Mouse (Mus musculus): ENCODE data around the gene Cyfip1. TPM values are rescaled to one million over a fixed set of nuclear protein-coding genes. Genes with fewer than 3 reads are reported as not detected.
A peak's percentile ranks its signal among the peaks of the same experiment; 100 is the strongest.

The Cyfip1 gene
- polyA plus RNA-seq, 1 experiment from 2014 or later: 83.7 TPM

GRCm38 (mm10) chr7:55846606-55847312, 5.2 kb downstream of the Cyfip1 start:
- H3K4me2 ChIP-seq (replicated peaks): no peak overlapping the region
- H3K36me3 ChIP-seq: no peaks in the 10 kb centered on the region
- no peaks in the 10 kb centered on the region for H3K27me3 ChIP-seq
- 74% methylated on average over 9 of the region's 9 CpGs for WGBS
- H3K9me3 ChIP-seq (replicated peaks): no peaks in the 10 kb centered on the region
- no peak overlapping the region for H3K4me3 ChIP-seq
- no peak for ATAC-seq (ENCODE audit: low FRiP score)
- no peak overlapping the region for H3K27ac ChIP-seq
- no peak overlapping the region for H3K9ac ChIP-seq
- peaks cover 21% of the 10 kb centered on the region for H3K4me1 ChIP-seq

GRCm38 (mm10) chr7:55849948-55850571, 8.5 kb downstream of the Cyfip1 start:
- Histone ChIP-seq H3K27ac (peak overlapping the region; percentile 62), H3K9ac (0 out of 2 replicates have a peak overlapping the region, but pooled peaks have one; percentile 18), H3K4me3 (no peak overlapping the region), H3K4me1 (peaks cover 21% of the 10 kb centered on the region), H3K4me2 (replicated peaks) (peak overlapping the region; percentile 35), H3K27me3 (no peaks in the 10 kb centered on the region), H3K9me3 (replicated peaks) (no peaks in the 10 kb centered on the region), H3K36me3 (no peaks in the 10 kb centered on the region)
- WGBS: 25% methylated on average over 14 of the region's 14 CpGs
- 0 out of 2 replicates have a peak, but pooled peaks have one; percentile 57 for ATAC-seq (ENCODE audit: low FRiP score)

GRCm38 (mm10) chr7:55852787-55853186, 11.2 kb downstream of the Cyfip1 start:
- no peak for ATAC-seq (ENCODE audit: low FRiP score)
- no peak overlapping the region for H3K27ac ChIP-seq
- WGBS: 92% methylated on average over 3 of the region's 3 CpGs

DNA sequence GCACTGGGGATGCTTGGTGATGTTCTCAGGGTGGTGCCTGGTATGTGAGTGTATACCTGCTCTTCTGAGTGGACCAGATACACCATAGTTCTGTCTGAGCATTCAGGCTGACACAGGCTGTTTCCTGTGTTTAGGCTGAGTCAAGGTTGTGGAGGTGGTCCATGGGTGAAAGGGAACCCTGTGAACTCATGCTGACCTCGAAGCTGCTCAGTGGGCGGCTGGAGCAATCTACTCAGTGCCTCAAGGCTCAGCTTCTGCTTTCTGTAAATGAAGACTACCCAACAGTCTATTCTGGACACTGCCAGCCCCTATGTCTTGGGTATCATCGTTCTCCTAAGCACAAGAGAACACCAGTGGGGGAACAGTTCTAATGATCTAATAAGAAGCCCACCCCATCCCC, 14.1 kb downstream of the Cyfip1 start:
- no peaks in the 10 kb centered on the region for H3K9me3 ChIP-seq (replicated peaks)
- no peak overlapping the region for H3K27ac ChIP-seq
- no peak overlapping the region for H3K9ac ChIP-seq
- ATAC-seq (ENCODE audit: low FRiP score): no peak
- WGBS: 90% methylated on average over 3 of the region's 3 CpGs
- no peaks in the 10 kb centered on the region for H3K36me3 ChIP-seq
- H3K4me3 ChIP-seq: no peak overlapping the region
- H3K4me2 ChIP-seq (replicated peaks): no peak overlapping the region
- 0 out of 2 replicates have a peak, but pooled peaks cover 5% of the 10 kb centered on the region for H3K4me1 ChIP-seq
- H3K27me3 ChIP-seq: no peaks in the 10 kb centered on the region

More at GRCm38 (mm10) chr7:55852787-55853186, 11.2 kb downstream of the Cyfip1 start:
- H3K4me2 ChIP-seq (replicated peaks): no peak overlapping the region
- no peak overlapping the region for H3K4me3 ChIP-seq
- no peaks in the 10 kb centered on the region for H3K36me3 ChIP-seq
- no peak overlapping the region for H3K9ac ChIP-seq
- H3K4me1 ChIP-seq: peaks cover 21% of the 10 kb centered on the region
- no peaks in the 10 kb centered on the region for H3K9me3 ChIP-seq (replicated peaks)
- no peaks in the 10 kb centered on the region for H3K27me3 ChIP-seq

DNA sequence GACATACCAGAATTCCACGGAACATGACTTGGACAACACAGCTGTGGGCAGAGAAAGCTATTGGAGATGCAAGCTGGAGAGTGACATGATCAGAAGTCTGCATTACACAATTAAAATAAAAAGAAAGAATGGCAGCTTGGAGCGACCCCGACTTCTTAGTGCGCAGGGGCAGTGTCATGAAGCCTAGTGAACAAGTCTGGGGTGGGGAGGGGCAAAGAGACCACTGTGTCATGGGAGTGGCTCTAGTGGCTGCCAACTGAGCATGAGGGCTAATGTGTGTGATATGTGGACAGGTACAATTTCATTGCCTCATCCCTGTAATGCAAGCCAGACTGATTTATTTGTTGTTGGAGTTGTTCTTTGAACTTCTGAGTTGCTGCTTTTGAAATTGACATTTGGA, 15.2 kb downstream of the Cyfip1 start:
- H3K27ac ChIP-seq: no peak overlapping the region
- H3K4me1 ChIP-seq: no peaks in the 10 kb centered on the region
- no peaks in the 10 kb centered on the region for H3K36me3 ChIP-seq
- 92% methylated on average over 4 of the region's 4 CpGs for WGBS
- no peak overlapping the region for H3K4me2 ChIP-seq (replicated peaks)
- H3K4me3 ChIP-seq: no peak overlapping the region
- no peaks in the 10 kb centered on the region for H3K27me3 ChIP-seq
- H3K9ac ChIP-seq: no peak overlapping the region
- no peaks in the 10 kb centered on the region for H3K9me3 ChIP-seq (replicated peaks)
- ATAC-seq (ENCODE audit: low FRiP score): no peak

- Histone ChIP-seq H3K27ac (no peak overlapping the region), H3K27me3 (no peaks in the 10 kb centered on the region), H3K4me1 (no peaks in the 10 kb centered on the region), H3K9me3 (replicated peaks) (no peaks in the 10 kb centered on the region), H3K4me3 (no peak overlapping the region), H3K4me2 (replicated peaks) (no peak overlapping the region), H3K9ac (no peak overlapping the region), H3K36me3 (no peaks in the 10 kb centered on the region)
- no peak for ATAC-seq (ENCODE audit: low FRiP score)
- WGBS: 72% methylated on average over 2 of the region's 2 CpGs
These were observed 16.2 kb downstream of the Cyfip1 start for GRCm38 (mm10) chr7:55857729-55858128.

GRCm38 (mm10) chr7:55858836-55859517, 17.4 kb downstream of the Cyfip1 start:
- Histone ChIP-seq H3K4me3 (no peak overlapping the region), H3K27me3 (no peaks in the 10 kb centered on the region), H3K27ac (no peak overlapping the region), H3K36me3 (no peaks in the 10 kb centered on the region), H3K9ac (no peak overlapping the region), H3K9me3 (replicated peaks) (no peaks in the 10 kb centered on the region), H3K4me2 (replicated peaks) (no peak overlapping the region), H3K4me1 (no peaks in the 10 kb centered on the region)
- WGBS: 93% methylated on average over 3 of the region's 3 CpGs
- no peak for ATAC-seq (ENCODE audit: low FRiP score)

DNA sequence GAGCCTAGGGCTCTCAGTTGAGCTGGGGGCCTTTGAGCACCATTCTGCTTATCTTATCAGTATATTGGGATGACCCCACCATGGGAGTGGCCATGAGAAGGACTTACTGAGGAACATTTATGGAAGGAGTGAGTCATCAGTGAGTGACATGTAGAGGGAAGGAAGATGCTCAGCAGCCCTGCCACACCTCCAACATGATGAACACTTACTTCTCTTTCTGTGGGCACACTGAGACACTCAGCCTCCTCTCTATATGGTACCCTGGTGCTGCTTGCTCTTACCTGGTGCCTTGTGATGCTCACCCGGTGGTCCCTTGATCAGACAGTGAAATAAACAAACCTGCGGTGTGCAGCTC, 17.9 kb downstream of the Cyfip1 start:
- no peaks in the 10 kb centered on the region for H3K4me1 ChIP-seq
- H3K9ac ChIP-seq: no peak overlapping the region
- no peak for ATAC-seq (ENCODE audit: low FRiP score)
- H3K27ac ChIP-seq: no peak overlapping the region
- H3K4me3 ChIP-seq: no peak overlapping the region
- no peak overlapping the region for H3K4me2 ChIP-seq (replicated peaks)
- WGBS: 95% methylated on average over 2 of the region's 2 CpGs
- no peaks in the 10 kb centered on the region for H3K36me3 ChIP-seq
- H3K9me3 ChIP-seq (replicated peaks): no peaks in the 10 kb centered on the region
- no peaks in the 10 kb centered on the region for H3K27me3 ChIP-seq

GRCm38 (mm10) chr7:55859956-55860355, 18.4 kb downstream of the Cyfip1 start:
- 77% methylated on average over 6 of the region's 6 CpGs for WGBS
- no peak for ATAC-seq (ENCODE audit: low FRiP score)
- no peaks in the 10 kb centered on the region for H3K27me3 ChIP-seq

DNA sequence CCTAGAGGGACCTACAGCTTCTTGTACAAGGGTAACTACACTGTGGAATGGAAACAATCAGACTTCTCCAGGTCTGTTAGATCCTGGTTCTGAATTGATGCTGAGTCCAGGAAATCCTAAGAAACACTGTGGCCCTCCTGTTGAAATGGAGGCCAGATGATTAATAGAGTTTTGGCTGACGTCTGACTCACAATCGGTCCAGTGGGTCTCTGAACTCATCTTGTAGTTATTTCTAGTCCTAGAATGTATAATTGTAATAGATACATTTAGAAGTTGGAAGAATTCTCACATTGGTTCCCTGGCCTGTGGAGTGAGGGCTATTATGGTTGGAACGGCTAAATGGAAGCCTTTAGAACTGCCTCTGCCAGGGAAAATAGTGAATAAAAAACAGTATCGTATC, 19.6 kb downstream of the Cyfip1 start:
- no peak overlapping the region for H3K4me3 ChIP-seq
- no peak overlapping the region for H3K4me2 ChIP-seq (replicated peaks)
- H3K4me1 ChIP-seq: no peaks in the 10 kb centered on the region
- H3K27me3 ChIP-seq: no peaks in the 10 kb centered on the region
- no peak for ATAC-seq (ENCODE audit: low FRiP score)
- H3K9ac ChIP-seq: no peak overlapping the region
- no peak overlapping the region for H3K27ac ChIP-seq
- H3K36me3 ChIP-seq: no peaks in the 10 kb centered on the region
- WGBS: 95% methylated on average over 4 of the region's 4 CpGs
- no peaks in the 10 kb centered on the region for H3K9me3 ChIP-seq (replicated peaks)

More at GRCm38 (mm10) chr7:55859956-55860355, 18.4 kb downstream of the Cyfip1 start:
- no peak overlapping the region for H3K4me2 ChIP-seq (replicated peaks)
- no peaks in the 10 kb centered on the region for H3K9me3 ChIP-seq (replicated peaks)
- H3K36me3 ChIP-seq: no peaks in the 10 kb centered on the region
- H3K27ac ChIP-seq: no peak overlapping the region
- no peaks in the 10 kb centered on the region for H3K4me1 ChIP-seq
- H3K9ac ChIP-seq: no peak overlapping the region
- no peak overlapping the region for H3K4me3 ChIP-seq

DNA sequence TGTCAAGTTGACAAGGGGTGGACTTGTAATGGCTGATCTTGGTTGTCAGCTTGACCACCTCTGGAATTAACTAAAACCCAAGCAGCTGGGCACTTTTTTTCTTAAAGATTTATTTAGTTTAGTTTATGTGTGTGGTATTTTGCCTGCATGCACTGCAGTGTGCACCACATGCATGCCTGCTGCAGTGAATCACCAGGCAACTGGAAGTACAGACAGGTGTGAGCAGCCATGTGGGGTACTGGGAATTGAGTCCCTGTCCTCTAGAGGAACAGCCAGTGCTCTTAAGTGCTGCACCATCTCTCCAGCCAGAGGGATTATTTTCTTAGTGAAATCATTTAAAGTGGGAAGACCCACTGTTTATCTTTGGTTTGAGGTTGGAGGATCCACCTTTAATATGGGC, 23.5 kb downstream of the Cyfip1 start:
- ATAC-seq (ENCODE audit: low FRiP score): no peak
- H3K4me2 ChIP-seq (replicated peaks): no peak overlapping the region
- no peaks in the 10 kb centered on the region for H3K36me3 ChIP-seq
- no peaks in the 10 kb centered on the region for H3K9me3 ChIP-seq (replicated peaks)
- H3K27ac ChIP-seq: no peak overlapping the region
- H3K27me3 ChIP-seq: no peaks in the 10 kb centered on the region
- H3K9ac ChIP-seq: no peak overlapping the region
- no peak overlapping the region for H3K4me3 ChIP-seq
- H3K4me1 ChIP-seq: no peaks in the 10 kb centered on the region

- Histone ChIP-seq H3K9me3 (replicated peaks) (no peaks in the 10 kb centered on the region), H3K27ac (no peak overlapping the region)
These were observed 24.3 kb downstream of the Cyfip1 start for GRCm38 (mm10) chr7:55865750-55866416.

More at GRCm38 (mm10) chr7:55865750-55866416, 24.3 kb downstream of the Cyfip1 start:
- H3K27me3 ChIP-seq: no peaks in the 10 kb centered on the region
- WGBS: 80% methylated on average over 8 of the region's 8 CpGs
- no peak overlapping the region for H3K9ac ChIP-seq
- H3K4me1 ChIP-seq: no peaks in the 10 kb centered on the region
- H3K36me3 ChIP-seq: no peaks in the 10 kb centered on the region
- no peak overlapping the region for H3K4me3 ChIP-seq
- no peak overlapping the region for H3K4me2 ChIP-seq (replicated peaks)
- ATAC-seq (ENCODE audit: low FRiP score): no peak
